Mouse (Mus musculus): ENCODE measurements around the gene Mc3r. TPM values are rescaled to one million over a fixed set of nuclear protein-coding genes. Genes with fewer than 3 reads are reported as not detected.

Mc3r gene
- polyA plus RNA-seq, 1 experiment from 2014 or later = 0.15 TPM

Other genes with a start within 250 kb of the Mc3r start
- 35.2 and 44.7 TPM in 2 replicates for gene Cbln4, start 205.0 kb upstream of the Mc3r start, polyA plus RNA-seq (2014; fragmentation: Nextera tagmentation; extraction: Ambion mirVana)
- gene Fam210b, start 97.1 kb downstream of the Mc3r start, polyA plus RNA-seq (2014; fragmentation: Nextera tagmentation; extraction: Ambion mirVana) = 17.9 and 18.5 TPM in 2 replicates
- gene Aurka, start 122.0 kb downstream of the Mc3r start, polyA plus RNA-seq (2014; fragmentation: Nextera tagmentation; extraction: Ambion mirVana) = 18.8 and 19.9 TPM in 2 replicates
- 26.6 and 29.8 TPM in 2 replicates for gene Cstf1, start 122.2 kb downstream of the Mc3r start, polyA plus RNA-seq (2014; fragmentation: Nextera tagmentation; extraction: Ambion mirVana)
- gene Cass4, start 145.3 kb downstream of the Mc3r start, polyA plus RNA-seq (2014; fragmentation: Nextera tagmentation; extraction: Ambion mirVana) = 0.05 and 0.27 TPM in 2 replicates
- gene Rtf2, start 192.1 kb downstream of the Mc3r start, polyA plus RNA-seq (2014; fragmentation: Nextera tagmentation; extraction: Ambion mirVana) = 91.7 and 97.4 TPM in 2 replicates
- 0.86 and 1.1 TPM in 2 replicates for gene Gcnt7, start 210.1 kb downstream of the Mc3r start, polyA plus RNA-seq (2014; fragmentation: Nextera tagmentation; extraction: Ambion mirVana)
- 0.29 TPM in 1 of 2 replicates, not detected in the other for gene Fam209, start 224.0 kb downstream of the Mc3r start, polyA plus RNA-seq (2014; fragmentation: Nextera tagmentation; extraction: Ambion mirVana)

All from hindbrain, embryonic 14.5 days (tissue).